Mouse (Mus musculus) liver (tissue): ENCODE results near the gene Ptges2.

Experiments
- DNase-seq: peaks from one replicate; pipeline ENCODE4 v3.0.0-alpha.2; 2020; ENCODE audit warnings: mixed read lengths

Gene Ptges2

DNA sequence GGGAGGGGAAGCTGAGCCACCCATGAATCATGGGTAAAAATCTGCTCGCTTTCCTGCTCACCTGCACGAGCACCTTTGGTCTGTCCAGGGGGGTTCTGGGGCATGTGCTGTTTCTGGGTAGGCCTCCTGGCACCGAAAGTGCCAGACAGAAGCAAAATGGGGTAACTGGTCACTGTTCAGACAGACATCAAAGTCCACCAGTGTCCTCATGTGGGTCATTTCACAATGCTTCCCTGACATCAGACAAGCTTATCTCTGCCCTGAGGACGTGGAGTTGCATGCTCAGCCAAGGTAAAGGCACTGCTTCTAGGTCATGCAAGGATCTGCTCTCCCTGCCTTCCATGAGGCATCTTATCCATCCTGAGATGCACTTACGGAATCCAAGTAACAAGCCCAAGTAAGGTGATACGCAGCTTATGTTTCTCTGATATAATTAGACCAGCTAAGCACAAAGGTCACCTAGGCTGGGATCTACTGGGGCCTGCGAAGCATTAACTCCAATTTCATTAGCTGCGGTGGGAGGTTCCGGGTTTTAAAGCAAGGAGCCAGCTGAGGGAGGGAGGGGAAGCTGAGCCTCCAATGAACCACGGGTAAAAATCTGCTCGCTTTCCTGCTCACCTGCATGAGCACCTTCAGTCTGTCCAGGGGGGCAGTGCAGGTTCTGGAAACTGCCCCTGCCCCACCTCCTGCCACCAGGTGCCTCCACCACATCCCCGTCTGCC is 22.9 kb downstream of the Ptges2 start:
- DNase-seq: no peak

DNA sequence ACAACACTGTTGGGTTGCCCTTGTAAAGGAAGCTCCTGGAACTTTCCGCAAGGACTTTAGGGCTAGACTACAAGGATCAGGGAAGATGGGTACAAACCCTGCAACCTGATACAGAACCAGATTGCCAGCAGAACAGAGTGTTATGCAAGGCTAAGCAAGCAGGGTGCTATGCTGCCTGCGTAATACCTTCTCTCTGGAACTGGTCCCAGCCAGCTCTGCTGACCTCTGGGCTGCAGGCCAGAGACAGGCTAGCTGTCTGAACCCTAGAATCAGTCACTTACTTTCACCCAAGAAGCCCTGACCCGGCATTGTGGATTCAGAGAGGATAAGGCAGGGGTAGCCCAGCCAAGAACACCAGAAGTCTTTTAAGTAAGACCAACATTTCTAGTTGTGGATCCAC is 23.7 kb downstream of the Ptges2 start:
- peak; percentile 38 for DNase-seq

DNA sequence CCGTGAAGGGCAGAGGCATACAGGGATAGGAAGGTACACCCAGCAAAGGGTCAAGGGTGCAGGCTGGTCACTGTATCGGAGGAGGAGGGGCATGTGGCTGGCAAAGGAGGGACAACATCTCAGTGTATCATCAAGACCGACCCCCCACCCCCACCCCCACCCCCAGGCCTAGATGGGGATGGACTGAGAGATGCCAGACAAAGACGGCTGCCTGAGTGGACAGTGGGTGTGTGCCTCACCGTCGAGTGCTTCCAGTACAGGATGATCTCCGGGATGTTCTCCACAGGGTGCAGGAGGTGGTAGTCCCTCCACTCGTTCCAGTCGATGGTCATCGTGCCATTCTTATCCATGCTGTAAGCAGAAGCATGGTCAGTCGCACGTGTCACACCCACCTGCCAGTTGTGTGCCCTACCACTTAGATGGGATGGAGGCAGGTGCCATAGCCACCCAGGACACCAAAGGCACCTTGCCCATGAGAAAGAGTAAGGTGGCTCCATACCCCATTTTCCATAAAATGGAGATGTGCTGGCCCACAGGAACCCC is 24.4 kb downstream of the Ptges2 start:
- DNase-seq: no peak

GRCm38 (mm10) chr2:32420647-32421046 is 25.0 kb downstream of the Ptges2 start:
- no peak for DNase-seq

- no peak for DNase-seq
These were observed 26.2 kb downstream of the Ptges2 start for GRCm38 (mm10) chr2:32421851-32422251.

GRCm38 (mm10) chr2:32423481-32424331 is 28.0 kb downstream of the Ptges2 start:
- DNase-seq: peak; percentile 66

- no peak for DNase-seq
These were observed 29.1 kb downstream of the Ptges2 start for GRCm38 (mm10) chr2:32424796-32425195.

DNA sequence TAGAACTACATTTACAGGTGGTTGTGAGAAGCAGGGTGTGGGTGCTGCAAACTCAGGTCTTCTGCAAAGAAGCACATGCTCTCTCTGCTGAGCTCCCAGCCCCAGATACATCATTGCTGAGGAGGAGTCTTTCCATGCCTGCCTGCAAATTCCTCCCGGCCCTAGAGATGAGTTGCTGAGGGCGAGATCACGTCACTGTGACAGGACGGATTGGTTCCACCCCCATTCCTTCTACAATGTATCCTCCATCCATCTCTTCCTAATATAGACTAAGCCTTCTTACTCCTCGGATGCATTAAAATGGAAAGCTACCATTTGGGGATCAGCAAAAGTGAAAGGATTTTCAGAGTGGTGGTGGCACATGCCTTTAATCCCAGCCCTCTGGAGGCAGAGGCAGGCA is 29.9 kb downstream of the Ptges2 start:
- no peak for DNase-seq

- no peak for DNase-seq
These were observed 30.4 kb downstream of the Ptges2 start for GRCm38 (mm10) chr2:32426141-32426540.

DNA sequence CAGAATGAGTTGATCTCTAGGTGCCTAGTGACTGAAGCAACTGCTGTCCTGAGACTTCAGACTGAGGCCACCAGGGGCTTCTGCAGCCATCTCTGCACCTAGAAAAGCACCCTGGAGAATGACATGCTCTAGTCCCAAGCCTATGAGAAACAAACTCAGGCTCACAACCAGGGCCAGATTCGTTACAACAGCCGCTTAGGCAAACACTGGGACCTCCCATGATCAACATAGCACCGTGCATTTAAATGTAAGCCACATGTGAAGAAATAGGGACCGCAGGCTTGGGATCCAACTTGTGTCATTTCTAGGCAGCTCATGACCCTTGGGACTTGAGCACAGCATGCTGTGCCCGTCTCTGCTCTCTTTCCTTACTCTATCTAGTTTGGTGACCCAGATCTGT is 32.0 kb downstream of the Ptges2 start:
- no peak for DNase-seq

GRCm38 (mm10) chr2:32428262-32428722 is 32.6 kb downstream of the Ptges2 start:
- DNase-seq: no peak

DNA sequence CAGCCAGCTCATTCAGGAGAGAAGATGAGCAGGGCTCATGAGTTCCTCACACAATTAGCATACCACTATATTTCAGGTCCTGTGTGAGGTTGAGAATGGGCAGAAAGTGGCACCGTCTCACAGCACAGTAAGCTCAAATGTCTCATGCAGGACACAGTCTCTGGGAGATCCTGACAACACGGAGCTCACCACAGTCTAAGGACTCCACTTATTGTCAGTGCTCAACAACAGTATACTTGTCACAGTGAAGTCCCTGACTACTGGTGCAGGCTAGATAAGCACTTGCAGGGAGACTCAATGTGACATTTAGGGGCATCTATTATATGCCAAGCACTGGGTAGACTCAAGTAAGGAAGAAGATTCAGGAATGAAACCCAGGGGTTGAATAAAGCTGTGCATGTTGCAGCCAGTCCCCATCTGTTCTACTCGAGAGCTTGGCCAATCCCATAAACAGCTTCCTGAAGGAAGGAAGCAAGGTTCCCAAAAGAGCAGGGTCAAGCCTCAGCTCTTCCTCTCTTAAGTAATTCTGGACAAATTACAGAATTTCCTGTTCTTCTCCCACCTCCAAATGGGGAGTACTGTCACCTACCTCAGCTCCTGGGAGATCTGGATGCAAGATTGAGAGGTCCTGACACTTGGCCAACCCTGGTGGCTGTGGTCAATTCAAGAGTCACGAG is 33.7 kb downstream of the Ptges2 start:
- DNase-seq: no peak

DNA sequence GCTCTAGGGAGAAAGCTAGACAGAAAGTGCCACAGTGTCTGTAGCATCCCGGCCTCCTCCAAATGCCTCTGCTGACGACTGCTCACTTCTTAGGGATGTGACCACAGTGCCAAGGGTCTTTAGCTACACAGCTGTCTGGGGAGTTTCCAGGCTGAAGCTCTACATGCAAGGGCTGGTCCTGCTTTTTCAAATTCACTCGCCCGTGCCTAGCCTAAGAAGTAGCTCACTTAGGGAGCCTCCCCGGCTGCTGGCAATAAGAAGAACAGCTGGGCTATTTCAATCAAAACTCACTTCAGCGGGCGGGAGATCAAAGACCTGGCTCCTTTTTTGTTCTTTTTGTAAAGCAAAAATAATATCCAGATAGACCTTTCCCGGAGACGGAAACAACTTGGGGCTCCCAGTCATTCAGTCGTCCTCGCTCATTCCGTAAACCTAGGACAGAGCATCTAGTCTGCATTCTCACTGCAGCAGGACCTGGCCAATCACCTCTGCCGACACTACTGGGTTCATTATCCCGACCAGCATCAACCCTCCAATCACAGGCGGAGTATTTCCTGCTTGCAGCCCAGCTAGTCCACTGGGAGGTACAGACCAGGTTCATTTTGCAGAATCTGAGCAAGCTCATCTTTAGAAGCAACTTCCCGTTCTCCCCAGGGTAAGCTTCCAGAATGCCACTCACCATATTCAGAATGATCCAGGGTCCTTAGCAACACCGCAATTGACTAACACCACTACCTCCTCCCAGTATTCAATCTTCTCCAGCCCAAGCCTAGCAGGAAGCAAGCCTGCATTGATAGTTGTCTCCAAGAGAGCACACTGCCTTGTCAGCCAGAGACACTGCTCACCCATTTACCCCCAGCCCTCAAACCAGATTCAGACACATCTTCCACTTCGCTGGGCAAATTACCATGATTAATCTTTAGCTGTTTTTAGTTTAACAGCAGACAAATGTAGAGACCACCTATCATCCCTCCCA is 35.3 kb downstream of the Ptges2 start:
- peak; percentile 44 for DNase-seq

GRCm38 (mm10) chr2:32436686-32437372 is 41.1 kb downstream of the Ptges2 start:
- no peak for DNase-seq

DNA sequence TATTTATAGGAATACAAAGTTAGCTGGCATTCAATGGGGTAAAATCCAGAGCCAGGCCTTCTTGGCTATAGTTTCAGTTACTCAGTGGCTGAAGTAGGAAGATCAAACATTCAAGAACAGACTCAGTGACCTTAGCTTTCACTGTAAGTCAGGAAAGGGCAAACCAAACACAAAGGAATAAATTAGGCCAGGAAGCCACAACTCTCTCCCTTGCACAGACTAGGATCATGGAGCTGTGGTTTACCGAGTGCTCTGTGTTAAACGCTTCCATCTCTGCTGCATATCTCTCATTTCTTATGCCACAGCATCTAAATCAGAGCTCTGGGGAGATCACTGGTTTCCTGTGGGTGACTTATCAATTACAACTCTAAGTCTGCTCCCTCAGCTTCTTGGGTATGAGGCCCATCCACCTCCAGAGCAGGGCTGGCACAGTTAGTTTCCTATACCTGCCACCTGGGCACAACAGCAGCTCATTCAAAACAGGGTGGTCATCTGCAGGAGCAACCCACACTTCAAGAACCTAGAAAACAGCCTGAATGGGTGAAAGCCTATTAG is 42.0 kb downstream of the Ptges2 start:
- DNase-seq: no peak

- DNase-seq: no peak
These were observed 43.0 kb downstream of the Ptges2 start for GRCm38 (mm10) chr2:32438733-32439132.

DNA sequence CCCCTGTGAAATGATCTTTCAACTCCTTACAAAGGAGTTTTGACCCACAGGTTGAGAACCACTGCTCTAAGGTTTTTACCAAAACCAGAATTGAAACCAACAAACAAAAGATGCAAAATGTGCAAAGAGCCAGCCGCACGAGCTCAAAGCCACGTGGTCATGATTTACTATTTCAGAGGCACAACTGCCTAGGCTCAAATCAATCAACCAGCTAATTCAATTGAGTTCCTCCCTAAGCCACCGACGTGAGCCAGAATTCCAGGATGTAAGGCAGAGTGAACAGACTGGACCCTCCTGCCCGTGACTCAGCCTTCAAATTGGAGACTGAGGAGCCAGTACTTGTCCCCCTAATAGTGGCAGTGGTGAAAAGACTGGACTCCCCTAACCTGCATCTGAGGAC is 43.5 kb downstream of the Ptges2 start:
- no peak for DNase-seq

DNA sequence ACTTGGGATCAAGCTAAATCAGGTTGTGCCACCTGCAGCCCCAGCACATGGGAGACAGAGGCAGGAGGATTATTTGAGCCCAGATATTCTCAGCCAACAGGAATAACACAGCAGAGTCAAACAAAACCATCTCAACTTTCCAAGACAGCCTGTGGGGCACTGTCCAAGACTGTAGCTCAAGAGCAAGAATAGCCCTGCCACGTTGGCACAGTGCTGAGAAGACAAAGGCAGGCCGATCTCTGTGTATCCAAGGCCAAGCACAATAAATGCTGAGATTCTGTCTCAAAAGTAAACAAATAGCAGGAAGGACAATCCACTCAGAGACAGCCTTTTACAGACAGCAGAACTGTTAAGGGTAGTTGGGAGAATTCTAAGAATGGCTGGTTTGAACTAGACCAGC is 44.5 kb downstream of the Ptges2 start:
- no peak for DNase-seq

- no peak for DNase-seq
These were observed 44.9 kb downstream of the Ptges2 start for GRCm38 (mm10) chr2:32440632-32441031.

GRCm38 (mm10) chr2:32441550-32441949 is 45.9 kb downstream of the Ptges2 start:
- DNase-seq: no peak

- DNase-seq: no peak
These were observed 49.8 kb downstream of the Ptges2 start for GRCm38 (mm10) chr2:32445535-32445934.
